24 mouse cellular contexts compared by ENCODE assay signal in genomic region chr3:37987007-37987774, GRCm38 (mm10).
DNase-seq lines count a peak whose midpoint lies in the region; ATAC-seq and TF ChIP-seq lines count a peak whose summit lies in the region.
"Had no signal": no experiment of that assay in that cellular context is flagged by ENCODE, and none has a peak within 500 bp of the region (broad histone marks: within the 10 kb centered on the region; RNA-seq: fewer than 3 reads in every experiment).

No protein-coding gene starts in this region.

- H3K27me3 ChIP-seq in kidney, embryonic 16.5 days (ENCODE audit: insufficient read depth, low read length): no peaks in the 10 kb centered on the region
- no peaks in the 10 kb centered on the region for H3K27me3 ChIP-seq in limb, embryonic 14.5 days (ENCODE audit: control insufficient read depth, insufficient read depth, low read length)
- H3K27me3 ChIP-seq in liver, embryonic 11.5 days (replicated peaks; ENCODE audit: control insufficient read depth, insufficient read depth, low read length): no peaks in the 10 kb centered on the region; the same call in 1 of the 2 replicates
- H3K27me3 ChIP-seq: forebrain, embryonic 13.5 days; heart, embryonic 15.5 days; intestine, embryonic 15.5 days had no signal

- H3K9ac ChIP-seq in kidney, embryonic 16.5 days (replicated peaks; ENCODE audit: low read length): no peak overlapping the region
- H3K9ac ChIP-seq in limb, embryonic 14.5 days (ENCODE audit: low read depth, low read length, severe bottlenecking): no peak overlapping the region
- H3K9ac ChIP-seq in liver, embryonic 11.5 days (ENCODE audit: low read depth, low read length): no peak overlapping the region
- H3K9ac ChIP-seq: forebrain, embryonic 13.5 days; heart, embryonic 15.5 days; hindbrain, embryonic 14.5 days; intestine, embryonic 15.5 days had no signal

- TF ChIP-seq POLR2A in limb, embryonic 14.5 days (IDR thresholded peaks at IDR 0.05; ENCODE audit: borderline replicate concordance, extremely low read depth, insufficient read depth, insufficient read length): no peak

- no peaks in the 10 kb centered on the region for H3K36me3 ChIP-seq in kidney, embryonic 16.5 days (ENCODE audit: insufficient read depth, low read length)
- no peaks in the 10 kb centered on the region for H3K36me3 ChIP-seq in limb, embryonic 14.5 days (ENCODE audit: control insufficient read depth, insufficient read depth, low read length)
- no peaks in the 10 kb centered on the region for H3K36me3 ChIP-seq in liver, embryonic 11.5 days (ENCODE audit: control insufficient read depth, insufficient read depth, low read length)
- H3K36me3 ChIP-seq: heart, embryonic 15.5 days; intestine, embryonic 15.5 days had no signal

- no peak for ATAC-seq in kidney, embryonic 16.5 days (ENCODE audit: low FRiP score, low TSS enrichment)
- peak; percentile 68; the same call in 1 of the 2 replicates for ATAC-seq in limb, embryonic 14.5 days (ENCODE audit: low FRiP score, low read depth)
- no peak for ATAC-seq in liver, embryonic 11.5 days (replicated peaks; ENCODE audit: low FRiP score)
- ATAC-seq: forebrain, embryonic 13.5 days; lung, postnatal 0 days had no signal

- WGBS in kidney, embryonic 16.5 days: 50% methylated on average over 14 of the region's 14 CpGs
- 28% methylated on average over 14 of the region's 14 CpGs for WGBS in limb, embryonic 14.5 days
- WGBS in liver, embryonic 11.5 days: 72% methylated on average over 14 of the region's 14 CpGs

- H3K4me2 ChIP-seq in kidney, embryonic 16.5 days (replicated peaks; ENCODE audit: low read depth, low read length): peak overlapping the region; percentile 26
- peak overlapping the region; percentile 9; the same call in 1 of the 2 replicates for H3K4me2 ChIP-seq in limb, embryonic 14.5 days (replicated peaks; ENCODE audit: low read depth, low read length, severe bottlenecking)
- no peak overlapping the region for H3K4me2 ChIP-seq in liver, embryonic 11.5 days
- H3K4me2 ChIP-seq: forebrain, embryonic 13.5 days; heart, embryonic 15.5 days; hindbrain, embryonic 14.5 days; intestine, embryonic 15.5 days had no signal

- no peak for DNase-seq in kidney, adult 11 months
- DNase-seq in embryo, embryonic 10.5 days (ENCODE audit: low spot score): peak; percentile 24
- peak; percentile 29 for DNase-seq in embryo, embryonic 11 days
- peak; percentile 10 for DNase-seq in limb, embryonic 14.5 days (ENCODE audit: low spot score)
- no peak for DNase-seq in liver, embryonic 11.5 days (ENCODE audit: low spot score)
- no peak for DNase-seq in layer of hippocampus, postnatal 10 days (ENCODE audit: low spot score in 2 of 2)
- no peak for DNase-seq in left cerebral cortex, adult 18-20 months (ENCODE audit: low spot score in 2 of 2)
- DNase-seq: adrenal gland, adult 8-10 months; cerebellum, adult 11-12 months; cerebellum, postnatal 10 days; gastrocnemius, adult 2 months; heart, postnatal 4 days; kidney, postnatal 25 days; liver; midbrain, embryonic 14.5 days; thymus, postnatal 14 days had no signal

- H3K27ac ChIP-seq in kidney, embryonic 16.5 days (ENCODE audit: low read length): no peak overlapping the region
- no peak overlapping the region for H3K27ac ChIP-seq in limb, embryonic 14.5 days (replicated peaks; ENCODE audit: low read depth, low read length)
- H3K27ac ChIP-seq in liver, embryonic 11.5 days (ENCODE audit: low read depth, low read length): no peak overlapping the region
- H3K27ac ChIP-seq: forebrain, embryonic 13.5 days; gastrocnemius, adult 2 months; heart, embryonic 15.5 days; hindbrain, embryonic 14.5 days; intestine, embryonic 15.5 days; macrophage had no signal

- no peak overlapping the region for H3K4me3 ChIP-seq in kidney, embryonic 16.5 days (ENCODE audit: low read length)
- no peak overlapping the region for H3K4me3 ChIP-seq in limb, embryonic 14.5 days (replicated peaks; ENCODE audit: low read length)
- no peak overlapping the region for H3K4me3 ChIP-seq in liver, embryonic 11.5 days (ENCODE audit: low read depth, low read length)
- H3K4me3 ChIP-seq: forebrain, embryonic 13.5 days; gastrocnemius, adult 2 months; heart, embryonic 15.5 days; intestine, embryonic 15.5 days; myocyte had no signal

- no peaks in the 10 kb centered on the region for H3K9me3 ChIP-seq in kidney, embryonic 16.5 days (ENCODE audit: low read length)
- H3K9me3 ChIP-seq in limb, embryonic 14.5 days (ENCODE audit: control insufficient read depth, low read length): no peaks in the 10 kb centered on the region
- no peaks in the 10 kb centered on the region for H3K9me3 ChIP-seq in liver, embryonic 11.5 days (ENCODE audit: control insufficient read depth, low read length)
- H3K9me3 ChIP-seq: forebrain, embryonic 13.5 days; heart, embryonic 15.5 days; intestine, embryonic 15.5 days had no signal

- H3K4me1 ChIP-seq in kidney, embryonic 16.5 days (ENCODE audit: insufficient read depth, low read length): peaks cover 16% of the 10 kb centered on the region
- H3K4me1 ChIP-seq in limb, embryonic 14.5 days (ENCODE audit: control insufficient read depth, insufficient read depth, low read length): peaks cover 6% of the 10 kb centered on the region
- H3K4me1 ChIP-seq in liver, embryonic 11.5 days (replicated peaks; ENCODE audit: control insufficient read depth, insufficient read depth, low read length): no peaks in the 10 kb centered on the region
- H3K4me1 ChIP-seq: heart, embryonic 15.5 days; intestine, embryonic 15.5 days had no signal

Comparison
In these comparisons a context has a peak if more than half of its experiments do, and no peak if none do; other contexts are left out.
1. DNase-seq: peak in embryo, embryonic 10.5 days (single experiment), embryo, embryonic 11 days (single experiment) and limb, embryonic 14.5 days (single experiment); none in kidney, adult 11 months (single experiment), liver, embryonic 11.5 days (single experiment), layer of hippocampus, postnatal 10 days (0 of 2) and left cerebral cortex, adult 18-20 months (0 of 2).